Mouse (Mus musculus) small intestine, adult 2 months (tissue): ENCODE data around the gene Sash3.

Experiments
- CTCF ChIP-seq: fragments of 200-500 bp; IDR thresholded peaks from 2 replicates; pipeline ENCODE4 v1.5.1; 2012; ENCODE audit warnings: low read depth, mild to moderate bottlenecking, control low read depth, inconsistent platforms, low read length, moderate library complexity, mixed read lengths; ENCODE audit not compliant: insufficient replicate concordance, insufficient read length; ENCODE audit errors: extremely low read depth
- POLR2A ChIP-seq: fragments of 200-500 bp; IDR thresholded peaks from 2 replicates; pipeline ENCODE4 v1.6.1; 2012; ENCODE audit warnings: low read depth, mild to moderate bottlenecking, control low read depth, inconsistent platforms, low read length, moderate library complexity

DNA sequence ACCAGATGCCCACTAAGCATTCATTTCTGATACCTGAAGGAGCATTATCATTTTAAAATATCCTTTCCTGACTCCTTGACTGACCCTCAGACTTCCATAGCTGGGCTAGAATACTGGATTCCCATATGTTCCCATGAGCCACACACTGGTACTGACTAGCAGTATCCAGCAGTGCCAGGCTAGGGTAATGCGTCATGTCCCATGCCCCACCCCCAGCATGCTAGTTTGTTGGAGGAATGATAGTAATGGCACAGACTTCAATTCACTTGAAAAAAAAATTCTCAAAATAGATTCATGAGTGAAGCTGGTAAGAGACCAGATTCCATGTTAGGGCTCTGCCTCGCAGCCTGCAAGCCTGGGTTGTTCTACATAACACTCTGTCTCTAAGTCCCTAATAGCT, 52.8 kb downstream of the Sash3 start:
- TF ChIP-seq CTCF: no peak
- TF ChIP-seq POLR2A: no peak
